Mouse (Mus musculus) cerebellum, adult 2 months (tissue): Measurements from ENCODE around the gene Wdr89.

Experiments used
- CTCF ChIP-seq: fragments of 200-500 bp; IDR thresholded peaks from 2 replicates; pipeline ENCODE4 v1.5.1; 2011; ENCODE audit warnings: low read depth, mild to moderate bottlenecking, control low read depth, low read length, moderate library complexity, borderline replicate concordance; ENCODE audit not compliant: insufficient read depth
- POLR2A ChIP-seq: fragments of 200-500 bp; IDR thresholded peaks from 2 replicates; pipeline ENCODE4 v1.6.1; 2011; ENCODE audit warnings: low read length, control low read depth, borderline replicate concordance; ENCODE audit not compliant: insufficient read depth

- no peak for TF ChIP-seq CTCF
- no peak for TF ChIP-seq POLR2A
Measured at GRCm38 (mm10) chr12:75595291-75596153, 73.8 kb downstream of the Wdr89 start.
